Mouse (Mus musculus): ENCODE measurements around the gene Tmem178b.

Tmem178b gene

GRCm38 (mm10) chr6:39872901-39873591 is at the start of gene Tmem178b:
Tmem178b (plus strand) TSS chr6:39873271.
- peak; percentile 8 for DNase-seq (ENCODE audit: low spot score)

GRCm38 (mm10) chr6:39828736-39829135 is 44.3 kb upstream of the Tmem178b start:
- DNase-seq (ENCODE audit: low spot score): no peak

DNA sequence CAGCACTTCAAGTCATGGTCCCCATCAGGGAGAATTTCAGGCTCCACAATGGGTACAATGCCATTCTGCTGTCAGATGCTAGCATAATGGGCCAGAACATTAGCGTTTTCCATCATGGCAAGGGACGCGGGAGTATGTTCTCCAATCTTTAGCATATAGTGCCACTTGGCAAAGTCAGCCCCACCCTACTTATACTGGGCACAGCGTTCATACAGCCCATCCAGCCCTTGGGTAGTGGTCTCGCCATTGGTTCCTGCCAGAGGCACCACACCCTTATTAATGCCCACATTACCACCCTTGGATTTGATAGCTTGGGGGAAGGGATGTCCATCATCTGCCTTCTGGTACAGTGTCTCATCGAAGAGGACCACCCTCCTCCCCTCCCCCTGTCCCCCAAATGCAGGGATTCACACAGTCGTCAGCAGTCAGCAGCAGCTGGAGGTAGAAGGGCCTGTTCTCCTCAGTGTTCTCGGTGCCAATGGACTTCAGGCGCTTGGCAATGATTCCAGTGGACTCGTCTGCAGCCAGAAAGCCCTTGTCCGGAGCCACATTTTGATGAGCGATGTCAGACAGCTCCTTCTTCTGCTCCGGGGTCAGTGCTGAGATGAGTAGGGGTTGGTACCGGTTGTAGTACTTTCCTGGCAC is 29.3 kb upstream of the Tmem178b start:
- DNase-seq (ENCODE audit: low spot score): no peak

DNA sequence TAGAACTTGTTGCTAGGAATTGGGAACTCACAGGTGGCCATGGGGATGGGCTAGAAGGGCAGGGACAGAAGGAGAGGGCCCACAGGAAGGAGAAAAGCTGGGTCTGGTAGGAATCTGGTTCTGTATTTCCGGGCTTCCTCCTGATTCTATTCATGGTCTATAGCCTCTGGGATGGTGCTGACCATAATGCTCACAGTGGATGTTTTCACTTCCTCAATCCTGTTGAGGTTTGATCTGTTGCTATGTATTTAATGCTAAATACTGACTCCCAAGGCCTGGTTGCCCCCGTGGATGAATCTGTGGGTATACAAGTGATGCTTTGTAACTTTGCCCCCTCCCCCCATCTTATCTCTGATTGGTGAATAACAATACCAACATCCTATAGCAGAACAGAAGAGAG is 25.5 kb upstream of the Tmem178b start:
- no peak for DNase-seq (ENCODE audit: low spot score)

- peak; percentile 19 for DNase-seq (ENCODE audit: low spot score)
These were observed 24.3 kb upstream of the Tmem178b start for GRCm38 (mm10) chr6:39848766-39849165.

DNA sequence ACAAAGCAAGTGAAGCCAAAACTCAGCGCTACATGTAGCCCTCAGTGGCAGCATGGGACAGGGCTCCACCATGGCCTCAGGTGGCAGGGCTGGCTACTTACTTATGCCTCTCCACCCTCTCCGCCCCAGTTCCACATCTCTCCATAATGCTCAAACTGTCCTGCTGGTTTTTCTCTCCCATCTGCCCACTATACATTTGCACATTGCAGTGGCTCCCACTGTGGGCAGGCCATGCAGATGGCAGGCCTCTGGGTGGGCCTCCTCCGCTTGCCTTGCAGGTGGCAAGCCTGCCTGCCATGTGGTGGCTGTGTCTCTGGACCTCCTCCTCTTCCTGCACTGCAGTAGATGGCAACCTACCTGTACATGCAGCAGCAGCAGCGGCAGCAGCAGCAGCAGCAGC is 23.4 kb upstream of the Tmem178b start:
- DNase-seq (ENCODE audit: low spot score): no peak

GRCm38 (mm10) chr6:39870271-39871135 is 2.6 kb upstream of the Tmem178b start:
- no peak for DNase-seq (ENCODE audit: low spot score)

- peak; percentile 45 for DNase-seq (ENCODE audit: low spot score)
These were observed 1.4 kb upstream of the Tmem178b start for GRCm38 (mm10) chr6:39871381-39872305.

- peak; percentile 6 for DNase-seq (ENCODE audit: low spot score)
These were observed 668 bp upstream of the Tmem178b start for GRCm38 (mm10) chr6:39872306-39872900.

GRCm38 (mm10) chr6:39875186-39875585 is 2.1 kb downstream of the Tmem178b start:
- DNase-seq (ENCODE audit: low spot score): no peak

- no peak for DNase-seq (ENCODE audit: low spot score)
These were observed 3.4 kb downstream of the Tmem178b start for GRCm38 (mm10) chr6:39876444-39876843.

DNA sequence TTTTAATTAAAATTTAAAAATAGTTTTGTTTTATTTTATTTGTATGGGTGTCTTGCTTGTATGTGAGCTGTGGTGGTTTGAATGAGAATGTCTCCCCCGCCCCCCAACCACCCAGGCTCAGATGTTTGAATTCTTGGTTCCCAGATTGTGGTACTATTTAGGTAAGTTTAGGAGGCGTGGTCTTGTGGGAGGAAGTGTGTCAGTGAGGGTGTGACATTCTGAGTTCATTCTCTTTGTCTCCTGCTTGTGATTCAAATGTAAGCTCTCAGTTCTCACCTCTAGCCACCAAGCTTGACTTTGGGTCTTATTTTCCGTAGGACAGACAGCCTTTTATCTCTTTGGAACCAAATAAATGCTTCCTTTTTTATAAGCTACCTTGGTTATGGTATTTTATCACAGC is 17.7 kb downstream of the Tmem178b start:
- DNase-seq (ENCODE audit: low spot score): no peak

- no peak for DNase-seq (ENCODE audit: low spot score)
These were observed 23.4 kb downstream of the Tmem178b start for GRCm38 (mm10) chr6:39896500-39896899.

DNA sequence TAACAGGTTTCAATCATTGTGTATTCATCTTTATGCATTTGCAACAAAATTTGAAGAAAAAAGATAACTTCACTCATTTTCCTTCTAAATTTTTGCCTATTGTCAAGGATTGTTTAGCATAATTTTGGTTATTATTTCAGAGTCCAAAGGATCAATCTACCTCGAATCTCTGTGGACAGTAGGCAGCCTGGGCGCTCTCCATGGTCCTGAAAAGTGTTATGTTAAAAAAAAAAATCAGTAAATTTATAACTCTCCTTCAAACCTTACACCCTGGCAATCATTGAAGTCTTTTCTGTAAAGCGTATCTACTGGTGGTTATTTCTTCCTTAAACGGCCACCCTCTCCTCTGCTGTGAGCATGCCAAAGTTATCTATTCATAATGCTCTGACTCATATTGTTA is 26.2 kb downstream of the Tmem178b start:
- DNase-seq (ENCODE audit: low spot score): no peak

DNA sequence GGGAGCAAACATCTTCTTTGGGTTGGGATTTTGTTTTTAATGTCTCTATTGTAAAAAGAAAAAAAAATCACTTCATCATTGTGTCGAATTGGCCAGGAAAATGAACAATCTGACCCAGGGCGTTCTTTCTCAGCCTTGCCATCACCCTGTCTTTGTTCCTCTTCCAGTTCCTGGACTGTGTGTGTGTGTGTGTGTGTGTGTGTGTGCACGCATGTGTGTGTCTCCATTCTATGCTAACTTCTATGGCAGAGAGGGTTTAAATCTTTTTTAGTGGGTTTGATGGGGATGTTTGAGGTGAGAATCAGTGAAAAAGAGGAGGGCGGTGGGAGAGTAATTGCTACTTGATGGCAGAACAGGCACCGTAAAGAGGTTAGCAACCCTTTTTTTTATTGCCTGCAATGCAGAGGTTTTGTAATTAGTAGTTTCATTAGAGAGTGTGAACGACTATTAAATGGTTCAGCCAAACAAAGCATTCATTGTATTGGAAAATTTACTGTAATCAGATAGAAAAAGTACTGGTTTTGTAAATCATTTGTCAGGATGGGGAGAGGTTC is 30.2 kb downstream of the Tmem178b start:
- DNase-seq (ENCODE audit: low spot score): no peak

- DNase-seq (ENCODE audit: low spot score): no peak
These were observed 30.8 kb downstream of the Tmem178b start for GRCm38 (mm10) chr6:39903845-39904244.

GRCm38 (mm10) chr6:39914956-39915355 is 41.9 kb downstream of the Tmem178b start:
- DNase-seq (ENCODE audit: low spot score): no peak

GRCm38 (mm10) chr6:39915636-39916281 is 42.7 kb downstream of the Tmem178b start:
- no peak for DNase-seq (ENCODE audit: low spot score)

- DNase-seq (ENCODE audit: low spot score): no peak
These were observed 43.4 kb downstream of the Tmem178b start for GRCm38 (mm10) chr6:39916514-39916913.

DNA sequence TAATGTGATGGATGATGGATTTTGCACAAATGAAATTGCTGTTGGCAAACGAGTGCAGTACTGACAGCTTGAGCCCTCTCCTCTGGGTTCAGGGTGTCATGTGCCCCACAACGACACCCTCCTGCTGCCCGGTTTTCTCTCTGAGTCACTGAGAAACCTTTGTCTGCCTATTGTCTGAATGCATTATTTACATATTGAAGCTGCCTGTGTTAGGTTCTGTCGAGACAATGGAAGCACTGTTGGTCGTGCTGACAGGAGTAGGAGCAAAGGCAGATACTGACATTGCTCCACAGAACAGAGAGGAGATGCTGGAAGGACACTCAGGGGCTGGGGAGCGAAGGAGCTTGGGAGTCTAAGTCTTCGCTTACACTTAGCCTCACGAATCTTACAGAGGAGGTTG is 44.2 kb downstream of the Tmem178b start:
- no peak for DNase-seq (ENCODE audit: low spot score)
